Mouse (Mus musculus) heart, adult 8-10 months (tissue): ENCODE data around the gene Gm11011. TPM values are rescaled to one million over a fixed set of nuclear protein-coding genes. Genes with fewer than 3 reads are reported as not detected.

Experiments
- DNase-seq: peaks from one replicate; pipeline ENCODE4 v3.0.0; 2022; ENCODE audit warnings: low spot score
- total RNA-seq, 4 experiments: library from RNA; stranded (reverse); gene quantifications; 2 replicates each; pipeline ENCODE4 v1.2.4; 2022

Gm11011 gene
- total RNA-seq, 4 experiments from 2014 or later: not detected

DNA sequence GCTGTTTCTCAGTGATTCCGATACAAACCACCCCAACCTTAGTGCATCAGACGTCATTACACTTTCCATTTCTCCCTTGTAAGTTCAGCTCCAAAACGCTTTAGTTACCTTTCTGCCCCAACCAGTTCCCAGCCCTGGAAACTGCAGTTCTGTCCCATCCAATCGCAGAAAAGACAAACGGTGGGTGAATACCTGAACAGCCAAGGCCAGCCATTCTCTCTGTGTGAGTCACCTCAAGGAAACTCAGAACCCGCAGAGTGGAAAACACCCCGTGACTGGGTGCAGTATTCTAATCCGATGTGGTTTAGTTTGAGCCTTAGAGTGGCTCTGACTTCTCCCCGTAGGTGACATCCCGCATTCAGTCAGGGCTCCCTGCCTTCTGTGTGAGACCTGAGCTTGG lies 2.2 kb upstream of the Gm11011 start:
- DNase-seq: no peak

DNA sequence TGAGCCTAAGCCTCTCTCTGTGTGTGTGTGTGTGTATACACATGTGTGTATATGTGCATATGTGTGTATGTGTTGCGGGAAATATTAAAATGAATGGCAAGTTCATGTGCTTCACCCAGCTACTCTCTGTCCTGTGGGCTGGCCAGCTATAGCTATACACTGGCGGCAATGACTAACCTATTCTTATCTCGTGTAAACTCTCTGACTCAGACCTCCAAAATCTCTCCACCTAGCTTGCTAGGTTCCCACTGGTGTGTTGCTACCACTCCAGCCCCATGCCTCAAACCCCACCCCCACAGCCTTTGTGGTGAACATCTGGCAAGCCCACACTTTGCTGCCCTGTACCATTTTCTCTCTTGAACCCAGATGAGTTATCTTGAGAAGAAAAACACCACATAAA lies 857 bp downstream of the Gm11011 start:
- no peak for DNase-seq

DNA sequence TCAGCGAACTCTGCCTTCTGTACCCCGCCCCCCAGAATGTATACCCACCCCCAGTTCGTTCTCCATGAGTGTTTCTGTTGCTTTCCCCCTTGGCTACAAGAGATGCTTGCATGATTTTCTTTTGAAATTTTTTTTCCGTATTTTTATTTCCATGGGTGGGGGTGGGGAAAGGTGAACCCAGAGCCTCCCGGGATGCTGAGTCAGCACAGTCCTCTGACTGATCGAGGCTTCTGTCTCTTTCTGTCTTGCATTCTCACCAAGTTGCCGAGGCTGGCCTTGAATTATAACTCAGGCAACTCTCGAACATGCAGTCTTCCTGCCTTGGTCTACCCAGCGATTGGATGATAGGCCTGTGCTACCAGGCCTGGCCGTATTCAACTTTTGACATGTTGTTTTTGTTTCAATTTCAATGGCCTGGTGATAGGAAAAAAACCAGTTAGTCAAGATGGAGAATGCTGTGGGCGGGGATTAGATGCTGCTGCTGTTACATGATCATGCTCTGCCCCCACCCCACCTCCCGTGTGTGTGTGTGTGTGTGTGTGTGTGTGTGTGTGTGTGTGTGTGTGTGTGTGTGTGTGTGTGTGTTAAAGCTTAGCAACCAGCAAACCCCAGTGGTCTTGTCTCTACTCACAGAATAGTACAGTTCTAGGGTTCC lies 1.8 kb downstream of the Gm11011 start:
- no peak for DNase-seq

DNA sequence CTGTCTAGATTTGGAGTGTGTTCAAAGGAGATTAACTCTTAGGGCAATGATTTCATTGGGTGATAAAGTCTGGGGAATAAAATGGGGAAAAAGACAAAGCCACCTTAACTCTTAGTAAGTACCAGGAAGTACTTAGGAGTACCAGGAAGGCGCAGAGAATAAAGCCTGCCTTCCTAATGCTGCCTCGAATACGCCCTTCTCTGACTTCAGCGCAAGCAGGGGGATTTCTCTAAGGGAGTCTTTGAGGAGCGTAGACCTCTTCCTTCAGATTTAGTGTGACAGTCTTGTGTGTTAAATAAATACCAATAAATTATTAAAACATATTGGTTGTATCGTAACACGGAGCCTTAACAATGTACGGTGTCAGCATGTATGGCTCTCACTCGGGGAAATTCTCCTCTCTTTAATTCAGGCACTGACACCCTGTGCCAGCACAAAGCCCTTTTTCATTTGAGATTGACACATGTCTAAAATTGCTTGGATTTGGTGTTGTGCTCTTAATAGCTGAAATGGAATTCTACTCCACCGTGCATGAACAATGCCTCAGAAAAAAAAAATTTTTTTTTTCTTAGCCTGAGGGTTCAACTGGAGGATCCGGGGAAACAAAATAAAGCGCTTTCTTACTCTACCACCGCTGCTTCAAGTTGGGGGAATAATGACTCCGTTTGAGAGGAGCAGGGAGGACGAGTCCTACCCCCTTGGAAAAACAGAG lies 2.6 kb downstream of the Gm11011 start:
- no peak for DNase-seq

DNA sequence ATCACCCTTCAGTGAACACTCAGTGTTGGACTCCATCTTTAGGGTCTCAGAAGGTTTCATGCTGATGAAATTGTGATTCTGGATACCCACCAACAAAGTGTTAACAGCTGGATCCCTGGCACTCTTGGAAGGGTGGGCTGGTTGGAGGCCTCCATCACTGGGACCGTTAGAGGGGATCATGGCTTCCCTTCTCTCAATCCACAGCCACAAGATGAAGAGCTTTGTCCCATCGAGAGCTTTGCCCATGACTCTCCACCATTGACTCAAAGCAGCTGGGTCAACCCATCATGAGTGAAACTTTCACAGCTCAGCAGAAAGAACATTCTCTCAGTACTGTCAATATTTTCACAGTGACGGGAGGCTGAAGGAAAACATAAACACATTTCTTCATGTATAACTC lies 4.1 kb downstream of the Gm11011 start:
- DNase-seq: no peak

DNA sequence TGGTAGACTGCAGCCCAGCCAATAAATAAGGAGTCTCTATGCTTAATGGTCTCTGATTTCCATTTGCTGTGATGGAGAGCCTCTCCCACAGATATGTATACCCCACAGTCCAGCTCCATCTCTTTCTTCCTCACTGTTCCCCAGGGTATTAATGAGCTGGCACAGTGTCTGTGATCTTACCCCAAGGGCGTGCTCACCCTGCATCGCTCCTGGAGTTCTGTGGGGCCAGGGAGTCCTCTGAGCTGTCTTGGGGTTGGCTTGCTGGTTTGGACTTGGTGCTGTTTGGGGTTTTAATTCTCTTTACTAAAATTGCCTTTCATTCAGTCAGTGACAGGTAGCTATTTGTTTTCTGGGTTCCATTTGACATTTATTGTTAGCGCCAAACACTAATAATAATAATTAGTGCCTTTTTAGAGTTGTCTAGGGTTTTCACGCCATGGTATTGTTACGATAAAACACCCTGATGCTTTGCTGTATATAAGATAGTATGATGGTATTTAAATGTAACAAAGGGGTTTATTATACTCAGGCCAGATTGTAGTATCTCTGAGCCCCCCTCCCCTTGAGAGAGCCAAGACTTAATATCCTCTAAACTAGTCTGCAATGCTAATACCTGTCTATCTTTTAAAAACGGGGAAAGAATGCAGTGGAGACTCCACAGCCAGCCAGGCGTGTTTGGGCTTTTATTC lies 9.9 kb downstream of the Gm11011 start:
- DNase-seq: no peak

DNA sequence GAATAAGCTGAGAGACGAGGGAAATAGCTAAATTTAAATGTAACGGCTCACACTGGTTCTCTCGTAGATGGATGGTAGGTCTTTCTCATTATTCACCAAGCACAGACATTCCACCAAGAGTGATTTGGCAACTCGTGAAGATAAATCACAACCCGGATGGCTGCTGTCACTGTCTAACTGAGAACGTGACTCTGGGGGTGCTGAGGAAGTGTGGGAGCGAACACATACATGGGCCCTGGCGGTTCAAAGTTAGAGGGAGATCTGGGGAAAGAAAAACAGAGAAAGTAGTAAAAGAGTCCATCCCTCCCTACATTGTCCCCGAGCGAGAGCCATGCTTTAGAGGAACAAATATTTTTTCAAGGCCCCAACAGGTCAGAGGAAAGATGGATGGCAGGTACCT lies 17.5 kb downstream of the Gm11011 start:
- DNase-seq: no peak

DNA sequence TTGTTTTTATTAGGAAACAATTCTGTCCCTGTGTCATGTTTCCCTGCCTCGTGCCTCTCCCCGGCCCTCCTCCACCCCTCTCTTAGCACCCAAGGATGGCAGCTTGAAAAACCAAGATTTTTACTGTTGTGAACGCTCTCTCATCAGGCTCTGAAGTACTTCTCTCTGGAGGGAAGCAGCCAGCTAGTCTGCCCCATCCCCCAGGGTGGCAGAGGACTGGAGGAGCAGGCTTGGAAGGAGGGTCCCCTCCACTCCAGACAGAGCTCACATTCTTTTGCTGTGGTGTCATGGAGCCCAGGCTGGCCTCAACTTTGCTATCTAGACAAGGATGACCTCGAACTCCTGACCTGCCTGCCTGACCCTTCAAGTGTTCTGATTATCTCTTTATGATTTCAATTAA lies 21.4 kb downstream of the Gm11011 start:
- no peak for DNase-seq

DNA sequence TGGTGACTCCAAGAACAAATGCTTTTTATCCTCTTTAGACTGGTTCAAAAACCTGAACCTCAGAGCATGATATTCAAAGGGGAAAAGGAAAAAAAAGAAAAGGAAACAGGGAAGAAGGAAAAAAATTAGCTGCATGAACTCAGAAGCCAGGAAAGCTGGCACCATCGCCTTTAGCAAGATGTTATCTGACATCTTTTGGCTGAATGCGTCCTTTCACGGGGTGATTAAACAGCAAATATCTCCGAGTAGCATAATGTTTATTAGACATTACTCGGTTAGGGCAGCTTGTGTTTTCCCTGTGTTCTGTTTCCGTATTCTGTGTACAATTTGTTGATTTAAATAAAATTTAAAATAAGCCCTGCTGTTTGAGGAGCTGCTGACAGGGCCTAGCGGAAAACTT lies 21.8 kb downstream of the Gm11011 start:
- no peak for DNase-seq

DNA sequence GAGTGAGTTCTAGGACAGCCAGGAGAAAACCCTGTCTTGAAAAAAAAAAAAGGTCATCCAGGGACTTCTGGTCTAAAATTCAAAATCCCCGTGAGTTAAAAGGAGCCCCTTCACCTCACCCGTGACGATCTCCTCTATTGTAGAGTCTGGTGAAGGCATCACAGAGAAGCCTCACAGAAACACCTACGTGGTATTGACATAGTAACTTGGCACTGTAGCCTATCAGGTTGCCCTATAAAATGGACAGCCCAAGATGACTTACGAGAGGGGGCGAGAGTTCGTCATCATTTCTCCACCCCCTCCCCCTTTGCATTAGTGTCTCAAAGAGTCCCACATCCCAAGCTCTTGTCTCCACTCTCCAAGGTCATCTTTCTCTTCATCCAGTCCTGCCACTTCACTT lies 41.9 kb downstream of the Gm11011 start:
- DNase-seq: no peak

DNA sequence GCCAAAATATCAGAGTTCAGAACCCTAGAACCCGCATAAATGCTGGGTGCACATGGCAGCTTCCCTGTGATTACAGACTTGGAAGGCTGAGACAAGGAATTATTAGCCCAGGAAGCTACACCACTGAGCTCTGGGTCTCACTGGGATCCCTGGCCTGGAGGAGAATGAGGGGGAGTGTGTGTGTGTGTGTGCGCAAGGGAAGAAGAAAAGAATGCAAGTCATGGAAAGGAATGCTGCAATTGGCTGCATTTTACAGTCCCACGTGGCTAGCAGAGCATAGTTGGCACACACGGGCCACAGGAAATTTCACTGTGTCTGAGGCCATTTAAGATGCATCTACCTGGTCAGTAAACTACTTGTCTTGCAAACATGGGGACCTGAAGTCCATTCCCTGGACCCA lies 48.6 kb downstream of the Gm11011 start:
- DNase-seq: no peak

Other genes starting within 250 kb of the Gm11011 start
- gene Tshz2, start 45.3 kb upstream of the Gm11011 start, total RNA-seq: 10 to 100 TPM; 11.0 to 14.1 (median 12.1) TPM